Mouse (Mus musculus) thymus, postnatal 10 days (tissue): Measurements from ENCODE around the gene Perp.

Experiments used
- DNase-seq, 2 experiments: peaks; one replicate each; pipeline ENCODE4 v3.0.0; 2021; ENCODE audit warnings: low spot score in 2 of 2

Gene Perp

DNA sequence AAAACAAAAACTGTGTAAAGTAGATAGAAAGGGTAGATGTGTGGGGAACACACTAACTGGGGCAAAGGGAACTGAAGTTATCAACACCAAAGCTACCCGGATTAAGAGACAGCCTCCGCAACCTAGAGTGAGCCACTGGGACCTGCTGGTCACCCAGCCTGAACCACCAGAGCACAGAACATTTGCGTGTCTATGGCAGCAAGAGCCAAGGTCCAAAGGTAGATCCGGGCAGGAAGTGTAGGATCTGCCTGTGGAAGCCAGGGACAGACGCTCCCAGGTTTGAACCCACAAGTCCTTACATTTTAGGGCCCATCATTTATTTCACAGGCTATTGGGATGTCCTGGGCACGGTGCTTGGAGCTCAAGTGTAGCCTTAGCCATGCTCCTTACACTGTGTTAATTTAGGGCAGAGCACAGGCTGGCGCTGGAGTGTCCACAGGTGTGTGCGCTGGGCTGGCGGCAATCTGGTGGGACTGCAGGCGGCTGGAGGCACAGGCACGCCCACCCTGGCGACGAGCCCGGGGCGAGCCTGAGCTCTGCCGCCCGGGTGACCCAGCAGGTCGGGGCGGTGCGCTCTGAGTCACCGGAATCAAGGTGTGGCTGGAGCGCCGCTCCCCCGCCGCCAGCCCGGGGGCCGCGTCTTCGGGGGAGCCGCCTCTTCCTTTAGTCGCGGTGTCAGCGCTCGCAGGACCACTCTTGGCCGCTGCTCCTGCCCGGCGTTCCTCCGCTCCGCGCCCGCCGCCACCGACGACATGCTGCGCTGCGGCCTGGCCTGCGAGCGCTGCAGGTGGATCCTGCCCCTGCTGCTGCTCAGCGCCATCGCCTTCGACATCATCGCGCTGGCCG, at the start of gene Perp:
Perp (plus strand) TSS at position 580 of the 846 bp plus-strand sequence.
- DNase-seq, result peak; percentile 28 to 57

DNA sequence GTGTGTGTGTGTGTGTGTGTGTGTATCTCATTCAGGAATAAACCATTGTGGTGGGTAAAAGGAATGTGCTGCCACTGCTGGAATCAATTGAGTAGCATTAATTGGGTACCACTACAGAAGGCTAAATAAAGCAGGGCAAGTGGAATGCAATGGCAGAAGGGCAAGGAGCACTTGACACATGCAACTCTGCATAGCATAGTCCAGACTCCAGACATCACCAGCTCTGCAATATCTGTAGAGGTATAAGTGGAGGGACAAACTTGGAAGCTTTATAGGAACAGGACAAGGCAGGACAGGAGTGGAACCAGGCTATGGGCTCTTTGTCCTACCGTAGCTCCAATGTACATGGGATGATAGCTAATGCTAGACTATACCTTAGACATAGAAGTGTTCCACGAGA, 33.1 kb upstream of the Perp start:
- no peak for DNase-seq

DNA sequence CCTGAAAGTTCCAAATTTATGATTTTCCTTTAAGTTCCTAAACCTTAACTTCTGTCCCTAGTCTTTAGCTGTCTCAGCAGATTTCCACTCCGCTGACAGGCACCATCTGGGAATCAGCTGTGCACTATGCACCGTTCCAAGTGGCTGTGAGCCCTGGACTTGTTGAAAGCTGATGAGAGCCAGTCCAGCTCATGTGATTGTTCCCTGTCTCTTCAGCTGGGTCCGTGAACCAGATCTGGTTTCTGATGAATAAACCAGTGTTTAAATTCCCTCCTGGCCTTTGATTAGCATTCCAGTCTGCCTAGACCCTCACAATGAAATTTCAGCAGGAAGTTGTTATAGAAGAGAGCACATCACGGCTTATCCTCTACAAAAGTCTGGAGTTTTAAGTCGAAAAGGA, 28.3 kb upstream of the Perp start:
- no peak for DNase-seq

DNA sequence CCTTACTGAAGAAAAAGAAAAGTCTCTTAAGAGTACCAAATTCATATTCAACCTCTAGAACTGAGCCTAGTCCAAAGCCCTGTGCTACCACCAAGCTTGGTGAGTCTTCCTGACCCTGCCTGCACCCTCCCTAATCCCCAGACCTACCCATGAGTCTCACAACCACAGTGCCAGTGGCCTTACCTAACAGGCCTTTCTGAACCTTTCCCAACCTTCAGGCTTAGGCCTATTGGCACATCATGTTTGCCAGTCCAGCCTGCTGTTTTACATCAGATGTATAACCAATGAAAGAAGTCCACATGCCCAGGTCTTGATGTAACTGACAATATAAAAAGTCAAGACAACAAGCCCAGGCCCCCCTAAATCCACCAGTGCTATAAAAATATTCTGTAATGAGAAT, 19.7 kb upstream of the Perp start:
- no peak for DNase-seq

DNA sequence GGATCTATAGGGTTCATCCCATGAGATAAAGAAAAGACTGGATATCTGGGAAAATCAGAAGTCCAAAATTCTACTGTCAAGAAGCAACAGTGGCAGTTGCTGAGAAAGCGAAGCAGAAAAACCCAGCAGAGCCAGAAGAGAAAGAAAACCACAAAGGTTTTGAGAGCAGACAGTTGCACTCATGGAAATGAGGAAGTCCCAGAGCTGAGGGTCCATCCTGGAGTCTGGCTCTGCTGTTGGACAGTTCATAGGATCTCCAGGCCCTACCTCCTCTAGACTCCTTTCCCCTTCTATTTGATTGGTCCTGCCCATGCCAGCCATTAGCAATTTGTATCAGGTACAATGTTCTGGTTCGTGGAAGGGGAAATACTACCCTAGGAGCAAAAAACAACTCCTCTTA, 18.7 kb upstream of the Perp start:
- no peak for DNase-seq

DNA sequence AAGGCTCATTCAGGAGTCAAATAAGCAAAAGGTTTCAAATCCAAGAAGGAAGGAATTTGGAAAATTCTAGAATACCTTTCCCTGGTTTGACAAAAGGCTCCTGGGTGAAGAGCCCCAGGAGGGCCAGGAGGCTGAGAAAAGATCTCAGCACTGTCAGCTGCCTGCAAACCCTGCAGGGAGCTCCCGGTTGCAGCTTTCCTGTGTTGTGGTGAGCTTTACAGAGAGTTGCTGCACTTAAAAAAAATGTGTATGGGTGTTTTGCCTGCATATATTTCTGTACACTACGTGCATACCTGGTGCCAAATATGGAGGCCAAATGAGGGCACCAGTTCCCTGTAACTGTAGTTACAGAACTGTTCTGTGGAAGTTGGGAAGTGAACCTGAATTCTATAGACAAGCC, 16.9 kb upstream of the Perp start:
- DNase-seq, result peak; percentile 43 to 53

DNA sequence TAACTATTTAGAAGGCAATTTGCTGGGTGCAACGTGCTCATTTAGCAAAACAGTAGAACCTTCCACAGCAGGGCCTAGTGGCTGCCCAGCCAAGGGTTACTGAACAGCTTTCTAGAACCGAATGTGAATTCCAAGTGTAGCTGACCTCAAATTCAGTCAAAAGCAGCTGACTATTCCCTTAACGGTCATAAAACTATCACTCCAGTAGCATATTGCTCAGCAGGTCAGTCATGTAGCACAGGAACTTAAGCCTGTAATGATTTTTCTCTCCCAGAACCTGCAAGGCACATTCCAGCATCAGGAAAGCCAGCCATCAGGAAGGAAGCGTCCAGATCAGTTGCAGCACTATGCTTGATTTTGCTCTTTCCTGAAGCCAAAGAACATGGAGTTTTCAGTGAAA, 14.5 kb upstream of the Perp start:
- no peak for DNase-seq

DNA sequence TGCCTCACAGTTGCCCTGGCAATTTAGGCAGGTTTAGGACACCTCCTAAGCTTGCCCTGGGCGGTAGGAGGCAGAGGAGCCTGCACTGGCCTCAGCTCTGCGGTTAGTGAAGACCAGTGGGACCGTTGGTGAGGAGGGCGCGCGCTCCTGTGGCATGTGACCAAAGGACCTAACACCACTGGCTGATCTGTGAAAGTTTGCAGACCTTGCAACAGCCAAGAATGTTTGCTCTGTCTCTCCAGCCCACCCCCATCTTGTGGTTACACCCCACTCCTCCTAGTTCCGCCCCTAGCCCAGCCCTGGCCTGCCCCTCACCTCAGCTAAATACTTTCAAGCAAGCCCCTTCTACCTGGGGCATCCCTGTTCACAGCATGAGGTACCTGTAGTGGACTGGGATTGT, 13.0 kb upstream of the Perp start:
- DNase-seq, result no peak

DNA sequence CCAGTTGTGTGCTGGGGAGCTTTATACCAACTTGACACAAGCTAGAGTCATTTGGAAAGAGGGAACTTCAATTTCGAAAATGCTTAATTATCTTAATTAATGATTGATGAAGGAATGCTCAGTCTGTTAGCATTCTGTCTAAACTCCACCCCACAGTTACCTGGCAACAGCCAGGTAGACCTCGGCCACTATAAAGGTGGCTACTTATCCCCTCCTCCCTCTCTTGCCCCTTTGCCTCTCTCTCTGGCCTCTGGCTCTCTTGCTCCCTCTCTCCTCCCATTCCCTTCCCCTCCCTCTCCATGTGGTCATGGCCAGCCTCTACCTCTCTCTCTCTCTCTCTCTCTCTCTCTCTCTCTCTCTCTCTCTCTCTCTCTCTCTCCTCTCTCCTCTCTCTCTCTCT, 10.4 kb upstream of the Perp start:
- DNase-seq, result no peak

DNA sequence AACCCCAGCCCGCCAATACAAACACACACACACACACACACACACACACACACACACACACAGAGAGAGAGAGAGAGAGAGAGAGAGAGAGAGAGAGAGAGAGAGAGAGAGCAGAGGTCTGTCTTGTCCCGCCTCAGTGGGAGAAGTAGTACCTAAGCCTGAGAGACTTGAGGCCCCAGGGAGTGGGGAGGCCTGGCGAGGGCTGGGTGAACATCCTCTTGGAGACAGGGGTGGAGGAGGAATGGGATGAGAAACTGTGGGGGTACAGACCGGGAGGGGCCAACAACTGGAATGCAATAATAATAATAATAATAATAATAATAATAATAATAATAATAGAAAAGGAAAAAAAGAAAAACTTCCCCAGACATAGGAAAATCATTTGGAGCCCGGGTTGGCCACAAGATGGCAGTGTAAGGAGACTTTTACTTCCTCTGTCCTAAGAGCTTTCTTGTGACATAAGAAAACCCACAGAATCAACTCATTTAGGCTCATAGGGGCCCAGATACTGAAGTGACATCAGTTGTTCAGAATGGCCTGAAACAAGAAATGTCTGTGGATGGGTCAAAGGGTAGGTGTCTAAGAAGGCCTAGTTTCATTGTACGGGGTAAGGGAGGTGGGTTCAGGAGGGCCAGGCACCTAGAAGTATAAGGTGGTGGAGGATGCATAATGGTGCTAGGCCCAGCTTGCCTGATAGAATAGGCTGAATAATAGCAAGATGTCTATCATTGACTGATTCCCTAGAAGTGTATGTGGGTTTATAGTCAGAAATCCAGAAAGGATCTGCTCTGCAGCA, 8.9 kb upstream of the Perp start:
- peak; percentile 26 to 57 for DNase-seq

DNA sequence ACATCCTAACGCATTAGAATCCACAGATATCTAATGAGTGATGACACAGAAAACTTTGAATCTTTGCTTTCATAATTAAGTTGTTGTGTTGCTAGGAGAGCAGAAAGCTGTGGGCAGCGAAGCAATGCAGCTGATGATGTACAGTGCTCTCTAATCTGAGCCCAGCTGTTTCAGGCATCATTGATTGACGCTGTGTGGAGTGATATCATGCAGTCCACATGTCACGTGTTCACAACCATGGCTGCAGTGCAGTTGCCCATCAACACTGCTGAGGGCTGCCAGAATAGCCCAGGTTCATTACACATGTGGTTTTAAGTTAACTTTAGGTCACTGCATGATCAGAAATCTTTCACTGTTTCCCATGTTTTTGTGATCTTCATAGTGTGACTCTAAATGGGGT, 5.3 kb upstream of the Perp start:
- DNase-seq, result no peak

DNA sequence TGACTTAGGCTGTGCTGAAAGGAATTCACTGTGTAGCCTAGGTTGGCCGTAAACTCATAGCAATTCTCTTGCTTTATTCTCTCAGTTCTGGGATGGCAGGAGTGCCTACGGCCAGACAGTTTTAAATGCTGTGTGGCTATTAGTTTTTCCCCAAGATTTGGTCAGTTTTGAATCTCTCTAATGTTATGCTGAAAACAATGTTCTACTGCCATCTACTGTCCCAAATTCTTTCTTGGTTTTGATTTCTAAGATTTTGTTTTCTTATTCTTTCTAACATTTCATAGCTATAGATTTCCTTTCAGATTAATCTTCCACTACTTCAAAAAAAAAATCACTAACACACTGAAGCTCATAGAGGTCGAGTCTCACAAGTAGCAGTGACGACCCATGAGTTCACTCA, 4.1 kb upstream of the Perp start:
- DNase-seq, result no peak

DNA sequence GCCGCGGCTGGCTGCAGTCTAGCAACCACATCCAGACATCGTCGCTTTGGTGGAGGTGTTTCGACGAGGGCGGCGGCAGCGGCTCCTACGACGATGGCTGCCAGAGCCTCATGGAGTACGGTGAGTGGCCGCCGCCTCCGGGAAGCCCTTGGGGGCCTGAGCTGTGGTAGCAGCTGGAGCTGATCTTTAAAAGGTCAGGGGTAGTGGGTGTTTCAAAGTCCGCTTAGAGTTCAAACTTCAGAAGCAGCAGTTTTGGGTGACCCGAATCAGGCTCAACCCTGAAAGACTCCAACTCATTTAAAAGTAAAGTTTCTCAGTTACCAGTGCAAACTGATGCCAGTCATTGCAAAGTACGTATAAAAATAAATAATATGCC, 455 bp downstream of the Perp start:
- no peak for DNase-seq

DNA sequence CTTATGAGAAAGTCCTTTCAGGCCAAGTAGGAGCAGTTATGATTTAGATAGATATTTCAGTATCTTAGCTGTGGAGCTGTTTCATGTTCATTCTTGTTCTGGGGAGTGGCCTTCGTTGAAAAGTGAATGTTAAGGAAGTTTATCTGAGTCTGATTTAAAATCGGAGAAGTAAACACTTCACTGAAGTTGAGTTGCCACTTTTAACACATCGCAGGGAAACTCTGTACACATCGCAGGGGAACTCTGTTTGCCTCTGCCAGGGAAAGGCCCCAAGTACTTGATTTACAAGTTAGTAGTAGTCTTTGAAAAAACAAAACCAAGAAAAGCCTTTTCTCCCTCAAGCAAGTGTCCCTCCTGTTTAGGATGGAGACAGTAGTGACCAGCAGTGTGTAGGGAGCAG, 891 bp downstream of the Perp start:
- no peak for DNase-seq

DNA sequence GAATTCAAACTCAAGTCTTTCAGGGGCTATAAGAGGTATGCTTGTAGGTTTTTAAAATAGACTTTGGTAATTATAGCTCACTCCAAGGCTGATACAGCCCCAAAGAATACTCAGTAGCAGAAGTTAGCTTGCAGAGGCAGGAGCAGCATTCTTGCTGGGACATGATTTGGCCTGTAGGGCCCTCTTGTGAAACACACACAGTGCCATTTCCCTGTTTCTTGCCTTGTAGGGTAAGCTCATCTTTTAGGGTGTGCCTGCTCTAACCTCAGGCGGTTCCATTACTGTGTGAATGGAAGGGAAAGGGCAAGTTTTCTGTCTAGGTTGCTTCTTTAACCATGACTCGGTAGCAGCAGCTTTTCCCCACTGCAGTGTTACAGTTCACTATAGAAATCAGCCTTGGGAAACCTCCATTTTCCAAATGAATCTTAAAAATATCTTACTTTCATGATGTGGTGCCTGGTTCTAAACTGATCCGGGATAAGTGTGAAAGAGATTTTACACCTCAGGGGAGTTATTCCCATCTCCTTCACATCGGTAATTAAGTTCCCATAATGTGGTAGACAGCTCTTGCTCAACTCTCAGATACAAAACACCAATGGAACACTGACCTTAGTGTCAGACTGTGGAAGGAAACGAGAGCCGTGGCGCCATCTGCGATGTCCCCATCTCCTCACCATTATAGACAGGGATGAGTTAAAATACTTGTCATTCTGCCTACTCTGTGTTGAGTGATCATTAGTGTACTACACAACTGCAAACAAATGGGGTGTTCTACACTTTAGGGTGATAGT, 1.8 kb downstream of the Perp start:
- no peak for DNase-seq

DNA sequence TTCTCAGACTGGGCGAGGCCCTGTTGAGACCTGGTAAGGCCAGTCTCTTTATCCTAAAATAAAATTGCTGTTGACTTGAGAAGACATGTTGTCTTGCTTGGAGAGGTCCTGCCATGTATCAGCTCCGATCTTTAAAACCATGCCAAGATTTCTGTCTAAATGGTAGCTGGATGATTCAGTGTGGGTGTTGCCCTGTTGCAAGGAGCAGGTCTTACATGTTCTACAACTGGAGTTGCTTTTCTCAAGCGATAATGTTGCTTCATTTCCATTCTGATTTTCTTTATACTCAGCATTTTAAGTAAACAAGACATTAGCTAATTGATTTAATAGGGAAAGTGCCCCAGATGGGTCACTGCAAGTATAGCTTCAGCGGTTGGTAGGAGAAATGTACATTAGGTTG, 5.4 kb downstream of the Perp start:
- no peak for DNase-seq

DNA sequence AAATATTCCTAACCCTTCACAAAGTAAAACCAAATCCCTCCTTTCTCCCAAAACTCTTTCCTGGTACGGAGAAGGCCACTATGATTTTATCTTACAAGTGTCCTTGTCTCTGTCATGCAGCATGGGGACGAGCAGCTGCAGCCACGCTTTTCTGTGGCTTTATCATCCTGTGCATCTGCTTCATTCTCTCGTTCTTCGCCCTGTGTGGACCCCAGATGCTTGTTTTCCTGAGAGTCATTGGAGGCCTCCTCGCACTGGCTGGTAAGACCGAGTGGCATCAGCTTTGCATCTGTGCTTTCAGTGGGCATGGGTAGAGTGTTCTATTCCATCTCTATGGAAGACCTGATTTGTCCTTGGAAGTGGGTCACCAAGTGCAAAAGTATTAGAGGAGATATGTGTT, 8.6 kb downstream of the Perp start:
- no peak for DNase-seq

DNA sequence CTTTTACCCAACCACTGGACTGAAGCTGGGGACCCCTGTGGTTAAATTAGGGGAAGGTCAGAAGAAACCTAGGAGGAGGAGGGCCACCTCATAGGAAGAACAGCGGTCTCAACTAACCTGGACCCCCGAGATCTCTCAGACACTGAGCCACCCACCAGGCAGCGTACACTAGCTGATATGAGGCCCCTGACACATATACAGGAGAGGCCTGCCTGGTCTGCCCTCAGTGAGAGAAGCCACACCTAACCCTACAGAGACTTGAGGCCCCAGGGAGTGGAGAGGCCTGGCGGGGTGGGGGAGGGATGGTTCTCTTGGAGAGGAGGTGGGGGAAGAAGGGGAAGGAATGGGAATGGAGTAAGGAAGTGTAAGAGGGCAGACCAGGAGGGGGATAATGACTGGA, 12.4 kb downstream of the Perp start:
- DNase-seq, result no peak

DNA sequence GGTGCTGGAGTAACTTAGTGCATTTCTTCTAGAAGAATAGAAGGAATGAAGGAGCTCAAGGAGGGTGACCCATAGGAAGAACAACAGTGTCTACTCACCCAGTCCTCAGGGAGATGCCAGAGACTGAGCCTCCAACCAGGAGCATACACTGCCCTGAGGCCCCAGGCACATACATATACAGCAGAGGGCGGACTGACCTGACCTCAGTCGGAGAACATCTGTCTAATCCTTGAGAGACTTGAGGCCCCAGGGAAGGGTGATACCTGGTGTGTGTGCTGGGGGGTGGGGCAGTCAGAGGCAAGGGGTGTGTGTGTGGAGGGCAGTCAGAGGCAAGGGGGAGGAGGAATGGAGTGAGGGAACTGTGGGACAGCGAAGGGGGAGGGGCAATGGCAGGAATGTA, 14.8 kb downstream of the Perp start:
- DNase-seq, result no peak

DNA sequence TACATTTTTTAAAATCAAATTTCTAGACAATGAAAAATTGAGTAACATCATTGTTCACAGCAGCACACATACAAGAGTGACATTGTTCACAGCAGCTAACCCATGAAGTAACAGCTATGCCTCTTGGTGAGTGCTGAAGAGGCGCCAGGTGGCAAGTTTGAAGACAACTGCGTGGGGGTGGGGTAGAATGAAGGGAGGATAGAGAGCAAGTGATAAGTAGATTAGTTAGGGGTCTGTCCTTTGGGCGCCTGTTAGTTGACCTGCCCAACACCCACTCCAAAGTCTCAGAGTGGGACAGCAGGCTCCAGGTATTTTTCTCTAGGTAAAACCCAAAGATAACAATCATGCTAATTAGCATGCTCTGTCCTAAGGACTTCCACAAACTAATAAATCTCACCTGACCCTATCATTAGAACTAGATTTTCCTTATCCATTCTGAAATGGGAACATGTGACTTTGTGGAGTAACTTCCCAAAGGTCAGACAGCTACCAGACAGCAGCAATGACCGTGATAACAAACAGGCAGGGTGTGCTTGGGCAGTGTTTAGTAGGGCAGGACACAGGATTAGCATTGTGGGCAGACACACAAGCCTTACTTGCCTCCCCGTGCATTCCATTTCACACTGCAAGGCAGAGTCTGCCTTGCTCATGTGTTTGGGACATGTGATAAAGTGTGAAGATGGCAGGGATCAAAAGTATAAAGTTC, 15.5 kb downstream of the Perp start:
- peak in 1 of 2 experiments; percentile 26 for DNase-seq

DNA sequence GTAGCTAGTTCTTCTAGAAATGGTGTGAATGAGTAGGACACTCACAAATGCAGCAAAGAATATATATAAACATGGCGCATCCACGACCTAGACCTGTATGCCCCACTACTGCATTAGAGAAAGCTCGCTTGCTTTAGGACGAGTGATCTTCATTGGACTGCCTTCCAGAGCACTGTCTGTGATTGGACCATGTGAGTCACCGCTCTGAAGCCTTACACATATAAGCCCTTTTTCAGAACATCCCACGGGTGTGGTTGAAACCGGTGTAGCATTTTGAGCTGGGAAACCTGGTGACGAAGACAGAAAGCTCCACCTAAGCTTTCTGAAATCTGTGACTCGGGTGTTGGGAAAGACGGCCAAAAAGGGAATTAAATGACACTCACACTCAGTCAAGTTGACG, 16.0 kb downstream of the Perp start:
- no peak for DNase-seq

DNA sequence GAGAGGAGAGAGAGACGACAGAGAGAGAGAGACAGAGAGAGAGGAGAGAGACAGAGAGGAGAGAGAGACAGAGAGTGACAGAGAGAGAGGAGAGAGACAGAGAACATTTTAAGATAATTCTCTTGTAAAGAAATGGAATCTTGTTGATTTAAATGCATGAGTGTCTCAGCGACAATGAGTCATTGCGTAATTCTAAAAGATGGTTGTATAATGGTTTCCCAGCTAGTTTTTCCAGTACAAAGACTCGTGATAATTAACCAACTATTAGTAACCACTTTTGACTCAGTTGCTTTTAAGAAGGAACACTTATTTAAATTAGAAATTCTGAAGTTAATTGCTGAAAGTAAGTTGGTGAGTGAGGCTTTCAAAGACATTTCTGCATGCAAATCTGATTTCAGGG, 16.6 kb downstream of the Perp start:
- no peak for DNase-seq
